Mouse (Mus musculus) c-Kit-negative CD71-positive TER-119-positive erythroid progenitor cells, embryonic 14.5 days (primary cell): ENCODE measurements around the gene Arhgap15.

Source experiments
- DNase-seq: peaks from one replicate; pipeline ENCODE4 v3.0.0-alpha.2; 2013; ENCODE audit warnings: low read depth, low spot score

Arhgap15 gene

DNA sequence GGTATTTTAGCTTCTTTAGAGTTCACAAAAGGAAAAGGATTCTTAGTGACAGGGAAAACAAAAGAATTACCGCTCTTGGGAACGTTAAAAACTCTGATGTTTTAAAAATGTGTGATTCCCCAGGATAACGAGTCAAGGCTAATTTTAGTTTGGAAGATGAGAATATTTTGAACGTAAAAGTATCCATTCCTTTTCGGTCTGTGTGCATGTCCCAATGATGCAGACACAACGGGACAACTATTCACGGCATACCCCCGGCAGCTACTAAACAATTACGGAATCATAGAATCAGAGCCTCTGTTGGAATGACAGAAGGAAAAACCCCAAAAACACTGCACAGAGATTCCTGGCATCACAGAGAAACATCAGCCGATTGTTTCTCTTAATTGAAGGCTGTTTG lies 281.2 kb downstream of the Arhgap15 start:
- no peak for DNase-seq

GRCm38 (mm10) chr2:44039522-44040203 lies 291.0 kb downstream of the Arhgap15 start:
- DNase-seq = no peak

- no peak for DNase-seq
Observed at GRCm38 (mm10) chr2:44044088-44044487, 295.5 kb downstream of the Arhgap15 start.

- no peak for DNase-seq
Observed at GRCm38 (mm10) chr2:44044634-44045033, 296.0 kb downstream of the Arhgap15 start.

- DNase-seq = no peak
Observed at GRCm38 (mm10) chr2:44045231-44045630, 296.6 kb downstream of the Arhgap15 start.

DNA sequence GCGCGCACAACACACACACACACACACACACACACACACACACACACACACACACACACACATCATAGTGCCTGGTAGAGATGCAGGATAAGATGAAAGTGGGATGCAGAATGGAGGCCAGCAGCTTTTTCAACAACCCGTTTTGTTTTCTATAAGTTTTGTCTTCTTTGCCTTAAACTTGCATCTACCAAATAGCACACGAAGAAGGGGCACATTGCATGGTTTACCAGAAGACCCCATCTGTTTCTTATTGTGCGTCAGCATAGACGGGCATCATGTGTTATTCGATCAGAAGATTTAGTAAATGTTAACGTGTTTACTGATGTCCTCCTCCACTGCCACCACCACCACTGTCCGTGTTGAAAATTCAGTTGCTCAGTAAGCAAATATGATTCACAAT lies 311.7 kb downstream of the Arhgap15 start:
- DNase-seq = no peak

- DNase-seq = no peak
Observed at GRCm38 (mm10) chr2:44060716-44061115, 312.1 kb downstream of the Arhgap15 start.

DNA sequence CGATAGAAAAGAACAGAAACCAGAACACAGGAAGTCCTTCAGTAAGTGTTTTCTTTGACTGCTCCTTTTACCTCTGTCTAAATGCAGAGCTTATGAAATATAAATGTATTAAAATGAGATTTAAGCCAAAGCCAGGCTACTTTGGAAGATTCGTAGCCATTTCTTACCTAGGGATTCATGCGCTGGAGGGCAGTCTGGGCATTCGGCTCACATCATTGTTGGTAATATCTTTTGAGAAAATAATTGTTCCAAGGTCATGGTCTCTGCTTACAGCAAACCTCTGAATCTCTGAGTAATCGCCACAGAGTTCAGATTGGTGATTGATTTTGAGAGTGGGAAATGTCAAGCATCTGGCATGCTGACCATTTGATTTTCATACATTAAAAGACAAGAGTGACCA lies 316.4 kb downstream of the Arhgap15 start:
- no peak for DNase-seq

GRCm38 (mm10) chr2:44068151-44068840 lies 319.7 kb downstream of the Arhgap15 start:
- no peak for DNase-seq

DNA sequence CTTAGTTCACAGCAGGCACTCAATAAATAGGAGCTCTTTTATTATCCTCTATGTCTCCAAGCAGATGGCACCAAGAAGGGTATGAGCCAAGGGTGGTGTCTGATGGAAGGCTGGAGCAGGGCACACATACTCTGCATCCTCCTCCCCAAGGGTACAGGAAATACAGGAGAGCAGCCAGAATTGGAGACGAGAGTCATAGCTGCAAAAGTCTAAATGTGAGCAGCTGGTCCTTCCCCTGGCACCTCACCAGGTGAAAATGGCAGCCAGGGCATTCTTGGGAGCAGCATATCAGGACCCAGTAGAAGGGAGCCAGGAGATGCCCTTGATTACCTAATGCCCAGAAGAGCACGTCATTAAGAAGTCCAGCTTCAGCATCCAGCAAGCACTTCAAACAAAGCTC lies 320.3 kb downstream of the Arhgap15 start:
- no peak for DNase-seq

- DNase-seq = no peak
Observed at GRCm38 (mm10) chr2:44076570-44076969, 327.9 kb downstream of the Arhgap15 start.

DNA sequence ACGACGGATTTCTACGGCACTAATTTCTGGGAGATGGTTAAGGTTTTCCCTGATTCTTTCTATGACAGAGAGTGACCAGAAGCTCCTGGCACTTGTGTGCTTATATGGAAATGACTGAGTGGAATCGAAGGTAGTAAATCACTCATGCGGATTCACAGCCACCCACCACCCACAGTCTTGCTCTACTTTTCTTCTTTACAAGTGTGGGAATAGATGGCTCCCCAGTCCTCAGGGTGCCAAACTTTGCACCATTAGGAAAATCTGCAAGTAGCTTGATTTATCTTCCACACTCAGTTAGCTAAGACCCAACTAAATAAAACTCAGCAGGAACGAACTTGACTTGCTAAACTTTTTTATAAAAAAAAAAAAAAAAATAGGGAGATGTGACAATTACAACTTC lies 331.9 kb downstream of the Arhgap15 start:
- no peak for DNase-seq

DNA sequence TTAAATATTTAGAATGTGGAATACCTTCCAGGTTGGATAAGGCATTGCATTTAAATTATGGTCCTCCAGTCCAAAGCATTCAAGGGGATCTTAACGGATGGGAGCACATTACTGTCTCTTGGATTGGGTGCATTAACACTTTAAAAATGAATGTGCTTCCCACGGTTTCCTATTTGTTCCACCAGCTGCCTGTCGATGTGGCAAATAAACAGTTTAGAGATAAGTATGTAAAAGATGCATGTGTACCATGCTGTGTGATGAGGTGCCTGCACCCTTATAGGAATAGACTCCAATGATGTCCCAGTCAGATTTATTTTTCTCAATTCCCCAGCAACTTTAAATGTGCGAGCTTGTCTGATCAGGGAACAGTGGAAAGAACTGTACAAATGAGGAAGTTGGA lies 332.6 kb downstream of the Arhgap15 start:
- DNase-seq = no peak

- DNase-seq = no peak
Observed at GRCm38 (mm10) chr2:44084471-44084870, 335.8 kb downstream of the Arhgap15 start.

DNA sequence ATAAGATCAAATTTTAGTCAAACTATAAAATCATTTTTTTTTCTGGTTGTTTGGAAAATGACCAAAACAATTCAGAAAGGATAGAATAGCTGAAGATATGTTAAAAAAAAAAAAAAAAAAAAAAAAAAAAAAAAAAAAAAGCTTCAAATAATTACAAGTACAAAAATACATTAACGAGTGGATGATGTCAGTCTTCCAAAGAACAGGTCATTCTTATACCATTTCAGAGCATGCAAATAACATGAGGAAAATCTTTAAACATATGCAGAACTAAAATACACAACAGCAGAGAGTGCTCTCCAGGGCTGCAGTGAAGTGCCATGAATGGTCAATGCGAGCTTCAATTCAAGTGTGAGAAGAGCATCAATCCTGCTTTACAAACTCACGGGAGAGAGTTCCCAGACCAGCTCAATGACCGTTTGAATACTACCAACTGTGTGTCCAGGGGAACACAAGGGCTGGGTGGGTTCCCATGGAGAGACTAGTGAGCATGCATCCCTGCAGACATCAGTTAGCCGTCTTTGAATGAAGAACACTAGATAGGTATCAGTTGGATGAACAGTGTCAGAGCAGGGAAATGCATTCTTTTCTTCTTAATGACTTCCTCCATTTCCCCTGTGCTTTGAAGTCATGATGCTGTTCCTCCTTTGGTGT lies 337.9 kb downstream of the Arhgap15 start:
- DNase-seq = no peak

DNA sequence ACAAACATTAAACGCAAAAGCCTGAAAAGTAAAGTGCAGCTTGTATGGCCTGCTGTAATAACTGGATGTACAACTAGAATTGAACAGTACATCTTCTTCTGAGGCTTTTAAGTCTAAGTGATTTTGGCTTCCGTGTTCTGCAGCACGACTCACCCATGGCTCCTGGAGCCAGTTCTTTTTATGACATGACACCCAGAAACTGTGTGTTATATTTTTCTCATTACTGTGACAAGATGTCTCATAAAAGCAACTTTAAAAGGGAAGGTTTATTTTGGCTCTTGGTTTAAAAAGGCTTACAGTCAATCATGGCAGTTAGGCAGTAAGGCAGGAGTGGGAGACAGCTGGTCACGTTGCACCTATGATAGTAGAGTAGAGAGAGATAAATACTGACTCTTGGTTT lies 349.9 kb downstream of the Arhgap15 start:
- no peak for DNase-seq

- DNase-seq = no peak
Observed at GRCm38 (mm10) chr2:44102351-44102750, 353.7 kb downstream of the Arhgap15 start.

GRCm38 (mm10) chr2:44103321-44103720 lies 354.7 kb downstream of the Arhgap15 start:
- DNase-seq = no peak

DNA sequence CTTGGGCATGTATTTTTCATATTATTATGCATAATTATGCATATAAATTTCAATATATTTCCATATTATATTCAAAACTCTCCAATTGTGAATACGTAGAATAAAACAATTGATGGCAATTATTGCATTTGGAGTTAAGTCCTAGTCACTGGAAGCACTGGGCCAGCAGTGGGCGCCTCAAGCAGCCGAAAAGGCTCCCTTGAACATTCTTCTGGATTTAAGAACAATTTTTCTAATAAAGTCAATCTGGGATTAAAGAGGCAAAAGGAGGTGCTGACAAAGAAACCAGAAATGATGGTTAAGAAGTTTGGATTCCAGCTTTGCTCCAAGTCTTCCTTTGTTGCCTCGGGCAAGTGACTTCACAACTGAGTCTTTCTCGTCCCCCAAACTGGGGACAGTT lies 355.1 kb downstream of the Arhgap15 start:
- no peak for DNase-seq

GRCm38 (mm10) chr2:44104282-44105197 lies 355.9 kb downstream of the Arhgap15 start:
- DNase-seq = no peak

DNA sequence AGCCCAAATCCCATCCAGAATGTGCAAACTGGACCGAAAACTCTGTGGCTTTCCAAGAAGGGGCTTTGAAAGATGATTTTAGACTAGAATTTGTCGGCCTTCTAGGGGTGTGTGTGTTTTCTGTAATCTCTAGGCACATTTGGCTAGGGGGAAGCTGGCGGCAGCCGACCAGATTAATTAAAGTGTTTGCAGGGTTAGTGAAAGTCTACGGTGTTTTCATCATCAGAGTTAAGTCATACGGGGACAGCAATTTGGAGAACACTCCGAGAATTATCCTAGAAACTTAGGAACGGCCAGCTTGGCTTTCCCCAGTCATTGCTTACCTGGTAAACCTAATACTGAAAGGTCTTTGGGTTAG lies 356.6 kb downstream of the Arhgap15 start:
- no peak for DNase-seq

GRCm38 (mm10) chr2:44106359-44106758 lies 357.7 kb downstream of the Arhgap15 start:
- no peak for DNase-seq
